Mouse (Mus musculus) thymus, adult 2 months (tissue): Measurements from ENCODE around the gene Pitpnm2. TPM values are rescaled to one million over a fixed set of nuclear protein-coding genes. Genes with fewer than 3 reads are reported as not detected.
A peak's percentile ranks its signal among the peaks of the same experiment; 100 is the strongest.

Experiments
- DNase-seq: peaks from one replicate; pipeline ENCODE4 v3.0.0; 2021
- H3K27ac ChIP-seq: fragments of 200-500 bp; 2 replicates; pipeline ENCODE4 v1.5.1; 2012; ENCODE audit warnings: low read length, control low read depth; ENCODE audit not compliant: control insufficient read depth, insufficient read depth
- H3K27me3 ChIP-seq: fragments of 200-500 bp; 2 replicates; pipeline ENCODE4 v1.6.1; 2012; ENCODE audit warnings: mild to moderate bottlenecking, low read length, moderate library complexity, mixed read lengths; ENCODE audit not compliant: control insufficient read depth, insufficient read depth
- H3K36me3 ChIP-seq: fragments of 200-500 bp; 2 replicates; pipeline ENCODE4 v1.6.1; 2012; ENCODE audit warnings: mild to moderate bottlenecking, low read length, moderate library complexity; ENCODE audit not compliant: control insufficient read depth, insufficient read depth
- H3K4me1 ChIP-seq: fragments of 200-500 bp; replicated peaks from 2 replicates; pipeline ENCODE4 v1.6.1; 2012; ENCODE audit warnings: low read length; ENCODE audit not compliant: control insufficient read depth, insufficient read depth
- H3K4me3 ChIP-seq: fragments of 200-500 bp; 2 replicates; pipeline ENCODE4 v1.5.1; 2012; ENCODE audit warnings: mild to moderate bottlenecking, low read length, control low read depth, moderate library complexity; ENCODE audit not compliant: control insufficient read depth, insufficient read depth
- CTCF ChIP-seq: fragments of 200-500 bp; IDR thresholded peaks from 2 replicates; pipeline ENCODE4 v1.5.1; 2012; ENCODE audit warnings: mild to moderate bottlenecking, control low read depth, low read length, moderate library complexity, borderline replicate concordance; ENCODE audit not compliant: control insufficient read depth, poor library complexity, insufficient read depth; ENCODE audit errors: extremely low read depth
- POLR2A ChIP-seq: fragments of 200-500 bp; IDR thresholded peaks from 2 replicates; pipeline ENCODE4 v1.6.1; 2012; ENCODE audit warnings: mild to moderate bottlenecking, low read length, control low read depth, moderate library complexity; ENCODE audit not compliant: control insufficient read depth, poor library complexity, insufficient read depth; ENCODE audit errors: extremely low read depth
- WGBS: fragments of 180-500 bp; shearing (Covaris S2); methylation state at CpG from one replicate; pipeline ENCODE4 v1.1.7; 2018; 5-methylcytosine and 5-hydroxymethylcytosine counted together
- polyA plus RNA-seq: library from polyadenylated mRNA; depleted of rRNA; stranded (reverse); fragments of >200 nt; gene quantifications from 2 replicates; pipeline ENCODE4 v1.2.3, GENCODE M21; 2012

Gene Pitpnm2
- polyA plus RNA-seq, 1 experiment = 279 TPM

DNA sequence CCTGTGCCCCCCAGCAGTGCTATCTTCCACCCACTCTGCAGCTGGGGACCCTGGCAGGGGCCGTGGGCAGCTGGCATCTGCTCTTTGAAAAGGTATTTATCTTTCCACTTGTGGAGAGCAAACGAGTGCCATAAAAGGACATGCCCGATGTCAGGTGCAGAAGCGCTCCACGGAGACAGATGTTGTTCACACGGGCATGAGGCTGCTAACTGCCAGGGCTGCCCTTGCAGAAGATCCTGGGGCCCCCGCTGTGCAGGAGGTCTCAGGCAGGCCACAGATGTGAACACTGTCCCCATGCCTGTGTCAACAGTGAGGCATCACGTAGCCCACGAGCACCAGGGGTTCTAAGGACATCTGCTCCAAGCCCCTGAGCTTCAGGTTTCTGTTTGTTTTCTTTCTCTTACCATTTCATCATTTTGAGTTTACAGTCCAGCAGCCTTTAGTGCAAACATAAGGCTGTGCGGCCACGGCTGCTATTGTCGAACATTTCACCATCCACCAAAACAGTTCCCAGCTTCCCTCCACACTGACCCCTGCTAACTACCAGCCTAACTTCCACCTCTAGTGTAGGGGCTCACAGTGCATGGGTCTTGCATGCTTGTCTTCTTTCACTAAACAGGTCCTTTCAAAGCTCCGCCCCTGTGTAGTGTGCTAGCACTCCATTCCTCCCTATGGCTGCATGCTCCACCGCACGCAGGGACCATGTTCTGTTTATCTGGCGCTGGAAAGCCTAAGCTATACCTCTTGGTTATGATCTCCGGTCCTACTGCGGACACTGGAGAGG, 17.0 kb downstream of the Pitpnm2 start:
- Histone ChIP-seq H3K4me3 (peak overlapping the region; percentile 19), H3K4me1 (peaks cover 61% of the 10 kb centered on the region), H3K27ac (peak overlapping the region; percentile 94), H3K27me3 (no peaks in the 10 kb centered on the region), H3K36me3 (no peaks in the 10 kb centered on the region)
- DNase-seq = peak; percentile 88
- peak; percentile 65; the same call in 1 of the 2 replicates for TF ChIP-seq POLR2A
- TF ChIP-seq CTCF = no peak
- 25% methylated on average over 18 of the region's 18 CpGs for WGBS

DNA sequence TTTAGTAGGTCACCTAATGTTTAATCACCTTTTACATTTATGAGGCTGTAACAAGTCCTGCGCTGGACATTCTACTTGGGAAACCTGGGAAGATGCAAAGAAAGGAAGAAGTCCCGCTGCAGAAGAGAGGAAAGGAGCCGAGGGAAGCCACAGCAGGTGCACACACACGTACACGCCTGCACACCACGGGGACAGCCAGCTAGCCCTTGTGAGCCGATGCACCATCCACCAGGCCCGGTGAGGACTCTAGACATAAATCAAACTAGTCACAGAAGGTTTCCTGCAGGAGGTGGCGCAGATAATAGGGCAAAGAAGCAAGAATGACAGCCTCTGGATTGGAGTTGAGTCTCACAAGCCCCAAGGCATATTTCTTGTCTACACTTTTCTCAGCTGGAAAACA, 19.1 kb downstream of the Pitpnm2 start:
- H3K4me1 ChIP-seq = peaks cover 74% of the 10 kb centered on the region
- H3K27me3 ChIP-seq = no peaks in the 10 kb centered on the region
- H3K4me3 ChIP-seq = no peak overlapping the region
- TF ChIP-seq CTCF (no peak), POLR2A (no peak)
- H3K36me3 ChIP-seq = no peaks in the 10 kb centered on the region
- no peak for DNase-seq
- WGBS = 29% methylated on average over 9 of the region's 9 CpGs
- peak overlapping the region; percentile 30 for H3K27ac ChIP-seq

DNA sequence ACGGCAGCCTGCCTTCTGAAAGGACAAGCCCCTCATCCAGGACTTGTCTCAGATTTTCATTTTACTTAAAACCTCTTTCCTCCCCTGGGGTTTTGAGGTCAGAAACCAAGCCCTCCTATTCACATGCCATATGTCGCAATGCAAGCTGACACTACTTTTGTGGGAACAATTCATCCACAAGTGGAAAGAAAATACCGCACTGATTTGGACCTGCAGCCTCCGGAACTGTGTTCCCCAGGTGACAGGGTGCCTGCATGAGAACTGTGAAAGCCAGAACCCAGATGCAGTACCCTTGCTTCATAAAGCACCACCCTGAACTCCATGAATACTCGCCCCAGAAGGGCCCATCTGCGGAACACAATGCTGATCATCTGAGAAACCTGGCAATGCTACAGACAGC, 22.4 kb downstream of the Pitpnm2 start:
- no peak for DNase-seq

DNA sequence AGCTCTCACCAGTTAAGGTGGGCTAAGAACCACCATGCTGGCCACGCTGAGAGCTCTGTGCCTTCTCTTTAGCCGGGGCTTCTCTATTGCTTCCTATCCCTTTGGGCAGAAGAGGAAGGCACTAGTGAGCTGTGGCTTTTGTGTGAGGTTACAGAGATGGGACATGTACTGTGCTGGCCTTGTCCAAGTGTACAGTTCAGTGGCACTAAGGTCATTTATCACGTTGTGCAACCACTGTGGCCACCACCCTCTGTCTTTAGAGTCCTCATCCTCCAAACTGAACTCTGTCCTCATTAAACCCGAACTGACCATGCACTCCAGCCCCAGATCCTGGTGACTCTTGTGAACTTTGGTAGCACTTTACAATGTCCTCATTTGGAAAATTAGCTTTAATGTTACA, 23.1 kb downstream of the Pitpnm2 start:
- no peak for DNase-seq
- 59% methylated on average over 4 of the region's 4 CpGs for WGBS
- peak overlapping the region; percentile 68 for H3K27ac ChIP-seq
- H3K27me3 ChIP-seq = no peaks in the 10 kb centered on the region
- no peak overlapping the region for H3K4me3 ChIP-seq
- peaks cover 76% of the 10 kb centered on the region for H3K4me1 ChIP-seq
- TF ChIP-seq CTCF = no peak
- no peak for TF ChIP-seq POLR2A
- no peaks in the 10 kb centered on the region for H3K36me3 ChIP-seq

More for the DNA sequence above, 22.4 kb downstream of the Pitpnm2 start:
- TF ChIP-seq POLR2A (no peak), CTCF (no peak)
- Histone ChIP-seq H3K27ac (peak overlapping the region; percentile 68), H3K36me3 (no peaks in the 10 kb centered on the region), H3K27me3 (no peaks in the 10 kb centered on the region), H3K4me3 (no peak overlapping the region), H3K4me1 (peaks cover 77% of the 10 kb centered on the region)
- WGBS = 34% methylated on average over 6 of the region's 6 CpGs

GRCm38 (mm10) chr5:124225891-124226290, 23.7 kb downstream of the Pitpnm2 start:
- WGBS = 49% methylated on average over 7 of the region's 7 CpGs
- Histone ChIP-seq H3K27me3 (no peaks in the 10 kb centered on the region), H3K4me1 (peaks cover 77% of the 10 kb centered on the region), H3K36me3 (no peaks in the 10 kb centered on the region), H3K27ac (peak overlapping the region; percentile 68), H3K4me3 (no peak overlapping the region)
- peak; percentile 49 for DNase-seq
- TF ChIP-seq POLR2A (no peak), CTCF (no peak)

DNA sequence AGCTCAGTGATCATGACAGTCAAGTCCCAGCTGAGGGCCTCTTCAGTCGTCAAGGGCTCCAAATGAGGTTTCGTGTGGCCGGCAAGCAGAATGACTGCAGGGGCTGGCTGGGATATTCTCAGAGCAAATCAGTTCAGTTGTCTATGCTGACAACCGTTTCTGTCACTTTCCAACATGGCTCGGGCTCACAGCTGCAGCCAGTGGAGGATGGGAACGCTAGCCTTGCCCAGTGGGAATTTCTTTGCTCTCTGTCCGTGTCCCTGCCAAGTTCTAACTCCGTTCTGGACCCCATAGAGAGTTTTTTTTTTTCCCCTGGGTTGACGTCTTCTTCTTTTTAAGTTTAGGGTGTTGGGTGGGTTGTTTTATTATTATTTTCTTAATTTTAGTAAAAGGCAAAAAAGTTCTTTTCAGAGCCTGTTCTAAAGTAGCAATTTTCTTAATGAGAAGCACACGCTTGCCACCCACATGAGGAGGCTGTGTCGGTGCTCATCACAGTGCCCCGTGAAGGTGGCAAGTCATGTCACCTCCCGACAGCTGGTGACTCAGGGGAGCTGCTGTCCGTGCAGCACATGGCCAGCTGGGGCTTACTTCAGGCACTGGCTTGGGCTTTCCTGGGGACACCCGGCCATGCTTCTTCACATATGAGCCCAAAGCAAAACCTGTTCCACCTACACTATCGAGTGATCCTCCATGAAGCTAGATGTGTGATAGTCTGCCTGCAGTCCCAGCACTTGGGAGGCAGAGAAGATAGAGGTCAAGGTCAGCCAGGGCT, 25.1 kb downstream of the Pitpnm2 start:
- Histone ChIP-seq H3K27me3 (no peaks in the 10 kb centered on the region), H3K4me1 (peaks cover 72% of the 10 kb centered on the region), H3K36me3 (no peaks in the 10 kb centered on the region), H3K27ac (no peak overlapping the region), H3K4me3 (no peak overlapping the region)
- no peak for TF ChIP-seq CTCF
- TF ChIP-seq POLR2A = no peak
- WGBS = 93% methylated on average over 16 of the region's 16 CpGs
- no peak for DNase-seq
